Mouse (Mus musculus): ENCODE results near the gene Dlgap1. TPM values are rescaled to one million over a fixed set of nuclear protein-coding genes. Genes with fewer than 3 reads are reported as not detected.

The Dlgap1 gene
- total and polyA plus RNA-seq, 3 experiments = 0.39 to 1.6 (median 0.52) TPM

DNA sequence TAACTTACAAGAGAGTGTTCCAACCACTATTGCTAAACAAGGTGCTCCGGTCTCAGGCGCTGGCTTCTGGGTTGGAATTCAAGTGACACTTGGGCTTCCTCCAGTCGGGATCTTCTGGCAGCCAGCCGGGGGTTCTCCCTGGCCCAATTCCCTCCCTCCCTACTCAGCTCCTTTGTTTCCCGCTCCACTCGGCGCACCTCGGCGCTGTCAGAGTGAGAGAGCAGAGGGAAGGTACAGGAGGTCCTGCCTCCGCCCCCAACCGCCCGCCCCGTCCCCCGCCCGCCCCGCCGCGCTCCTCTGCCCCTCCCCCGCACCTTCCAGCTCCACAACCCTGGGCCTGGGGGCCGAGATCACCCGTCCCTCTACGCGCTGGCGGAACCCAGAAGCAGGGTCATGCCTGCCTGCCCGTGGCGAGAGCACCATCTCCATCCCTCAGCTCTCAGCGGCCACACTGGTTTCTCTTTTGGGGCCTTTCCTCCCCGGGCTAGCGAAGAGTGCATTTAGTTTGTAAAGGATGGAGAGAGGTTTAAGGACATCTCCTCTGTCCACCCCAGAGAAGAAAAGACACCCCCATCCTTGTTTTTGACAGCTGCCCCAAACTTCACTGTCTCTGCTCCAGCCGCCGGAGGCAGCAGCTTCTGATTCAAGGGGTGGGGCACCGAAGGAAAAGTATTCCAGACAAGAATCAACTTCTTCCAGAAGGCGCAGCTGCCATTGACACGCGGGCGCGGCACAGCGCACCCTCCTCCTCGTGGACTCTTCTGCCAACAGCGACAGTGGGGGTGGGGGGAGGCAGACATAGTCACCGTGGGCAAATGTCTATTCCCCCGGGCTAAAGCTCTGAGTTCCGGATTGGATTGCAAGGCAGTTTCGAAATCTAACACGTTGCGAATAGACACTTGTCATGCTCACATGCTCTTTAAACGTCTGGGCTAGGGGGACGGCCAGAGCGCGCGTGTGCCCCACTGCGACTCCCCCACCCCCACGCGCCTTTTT lies 882.4 kb downstream of the Dlgap1 start:
- TF ChIP-seq CTCF (IDR thresholded peaks at IDR 0.05) = peak; percentile 18; the same call in 1 of the 2 replicates
- TF ChIP-seq POLR2A (IDR thresholded peaks at IDR 0.05; ENCODE audit: insufficient read depth, low read depth, low read length) = peak; percentile 77; the same call in 1 of the 2 replicates
- 0 out of 2 replicates have a peak, but pooled peaks have one; percentile 50 for TF ChIP-seq EP300 (IDR thresholded peaks at IDR 0.05; ENCODE audit: insufficient read depth, low read depth, low read length)
- no peaks in the 10 kb centered on the region for H3K27me3 ChIP-seq (ENCODE audit: control insufficient read depth, insufficient read depth, low read length)
- H3K4me3 ChIP-seq = peak overlapping the region; percentile 80
- no peaks in the 10 kb centered on the region for H3K36me3 ChIP-seq (ENCODE audit: control insufficient read depth, insufficient read depth, low read length)
- WGBS = under 1% methylated on average over 45 of the region's 54 CpGs
- intact Hi-C loops (cut with DNase I) = loop anchor here (1.0 to 5.0 kb wide), 4 partner anchors 100 to 331 kb away; partner anchors contain the start of gene Lpin2
- H3K79me2 ChIP-seq (replicated peaks; ENCODE audit: control insufficient read depth, insufficient read depth, low read length) = no peaks in the 10 kb centered on the region
- peak overlapping the region; percentile 96 for H3K27ac ChIP-seq
- peak; percentile 78 to 87 for DNase-seq
- H3K9ac ChIP-seq (ENCODE audit: low read depth, low read length) = peak overlapping the region; percentile 82
- peaks cover 3% of the 10 kb centered on the region for H3K4me1 ChIP-seq (ENCODE audit: control insufficient read depth, insufficient read depth, low read length)

DNA sequence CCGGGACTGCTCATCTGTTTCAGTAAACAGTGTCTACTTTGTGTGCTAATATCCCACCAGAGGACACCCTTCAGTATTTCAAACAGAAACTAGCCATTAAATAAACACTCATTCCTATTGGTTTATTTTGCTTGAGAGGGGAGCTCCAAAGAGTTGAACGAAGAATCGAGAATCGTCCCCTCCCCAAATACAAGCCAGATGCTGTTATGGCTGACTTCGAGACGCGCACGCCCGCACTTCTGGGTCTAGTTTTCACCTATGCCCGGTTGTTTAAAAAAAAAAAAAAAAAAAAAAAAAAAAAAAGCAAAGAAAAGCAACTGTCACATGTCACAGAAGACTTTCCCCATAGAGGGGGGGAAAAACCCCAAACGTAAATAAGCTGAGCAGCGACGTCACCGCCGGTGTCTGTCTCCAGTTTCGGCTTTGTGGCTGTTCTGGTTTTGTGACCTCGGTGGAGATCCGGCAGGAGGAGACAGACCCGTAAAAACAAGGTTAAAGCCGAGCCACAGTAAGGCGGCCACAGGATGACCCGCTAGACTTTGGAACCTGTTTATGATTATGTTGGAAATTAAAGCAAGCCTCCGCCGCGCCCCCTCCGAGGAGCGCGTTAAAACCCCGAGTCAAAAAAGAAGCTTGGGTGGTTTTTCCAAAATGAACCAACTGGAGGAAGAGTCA lies 883.3 kb downstream of the Dlgap1 start:
- peaks cover 2% of the 10 kb centered on the region for H3K4me1 ChIP-seq (ENCODE audit: control insufficient read depth, insufficient read depth, low read length)
- H3K36me3 ChIP-seq (ENCODE audit: control insufficient read depth, insufficient read depth, low read length) = no peaks in the 10 kb centered on the region
- H3K79me2 ChIP-seq (replicated peaks; ENCODE audit: control insufficient read depth, insufficient read depth, low read length) = no peaks in the 10 kb centered on the region
- intact Hi-C loops (cut with DNase I) = loop anchor here (5.0 kb wide), 2 partner anchors 145 to 330 kb away; partner anchors contain the start of gene Lpin2
- H3K27ac ChIP-seq = peak overlapping the region; percentile 96
- H3K4me3 ChIP-seq = peak overlapping the region; percentile 80
- peak overlapping the region; percentile 82 for H3K9ac ChIP-seq (ENCODE audit: low read depth, low read length)
- DNase-seq = peak; percentile 68 to 74
- TF ChIP-seq EP300 (IDR thresholded peaks at IDR 0.05; ENCODE audit: insufficient read depth, low read depth, low read length) = no peak
- TF ChIP-seq POLR2A (IDR thresholded peaks at IDR 0.05; ENCODE audit: insufficient read depth, low read depth, low read length) = no peak
- no peak for TF ChIP-seq CTCF (IDR thresholded peaks at IDR 0.05)
- WGBS = under 1% methylated on average over 29 of the region's 29 CpGs
- H3K27me3 ChIP-seq (ENCODE audit: control insufficient read depth, insufficient read depth, low read length) = no peaks in the 10 kb centered on the region

DNA sequence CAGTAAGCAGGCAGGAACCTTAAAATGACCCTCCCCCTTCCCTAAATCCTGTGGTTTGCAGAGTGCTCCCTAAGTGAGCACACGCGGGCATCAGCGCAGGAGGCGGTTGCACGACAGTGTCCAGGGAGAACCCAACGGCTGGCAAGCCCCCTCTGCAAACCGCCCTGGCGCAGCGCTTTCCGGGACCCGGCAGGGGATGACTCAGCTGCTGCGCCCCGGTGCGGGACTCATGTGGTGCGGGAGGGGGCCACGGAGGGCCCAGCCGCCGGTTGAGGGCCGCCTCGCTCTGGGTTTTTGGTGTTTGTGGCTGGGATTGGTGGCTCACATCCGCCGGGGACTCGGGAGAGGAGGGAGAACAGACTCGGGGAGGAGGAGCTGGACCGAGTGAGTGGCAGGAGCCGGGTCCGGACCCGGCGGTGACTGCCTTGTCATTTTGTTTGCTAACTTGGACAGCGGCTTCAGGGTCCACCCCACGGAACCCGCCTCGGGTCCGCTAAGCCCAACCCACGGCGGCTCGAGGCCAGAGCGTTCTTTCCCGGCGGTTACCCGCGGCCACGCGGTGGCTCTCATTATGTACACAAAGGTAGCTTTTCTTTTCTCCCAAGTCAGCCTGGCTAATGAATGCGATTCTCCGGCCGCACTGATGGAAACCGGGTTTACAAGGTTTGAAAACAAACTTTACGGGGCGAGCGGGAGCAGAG lies 884.0 kb downstream of the Dlgap1 start:
- DNase-seq = peak; percentile 89 to 91
- H3K4me1 ChIP-seq (ENCODE audit: control insufficient read depth, insufficient read depth, low read length) = peaks cover 2% of the 10 kb centered on the region; the same call in 1 of the 2 replicates
- peak overlapping the region; percentile 74 for H3K9ac ChIP-seq (ENCODE audit: low read depth, low read length)
- peak overlapping the region; percentile 96 for H3K27ac ChIP-seq
- intact Hi-C loops (cut with DNase I) = loop anchor here (5.0 kb wide), 2 partner anchors 146 to 329 kb away; partner anchors contain the start of gene Lpin2
- H3K4me3 ChIP-seq = peak overlapping the region; percentile 80
- H3K79me2 ChIP-seq (replicated peaks; ENCODE audit: control insufficient read depth, insufficient read depth, low read length) = no peaks in the 10 kb centered on the region
- no peaks in the 10 kb centered on the region for H3K36me3 ChIP-seq (ENCODE audit: control insufficient read depth, insufficient read depth, low read length)
- no peaks in the 10 kb centered on the region for H3K27me3 ChIP-seq (ENCODE audit: control insufficient read depth, insufficient read depth, low read length)
- under 1% methylated on average over 51 of the region's 51 CpGs for WGBS
- TF ChIP-seq EP300 (IDR thresholded peaks at IDR 0.05; ENCODE audit: insufficient read depth, low read depth, low read length) = peak; percentile 32; the same call in 1 of the 2 replicates
- TF ChIP-seq POLR2A (IDR thresholded peaks at IDR 0.05; ENCODE audit: insufficient read depth, low read depth, low read length) = peak; percentile 73
- TF ChIP-seq CTCF (IDR thresholded peaks at IDR 0.05) = peak; percentile 36

DNA sequence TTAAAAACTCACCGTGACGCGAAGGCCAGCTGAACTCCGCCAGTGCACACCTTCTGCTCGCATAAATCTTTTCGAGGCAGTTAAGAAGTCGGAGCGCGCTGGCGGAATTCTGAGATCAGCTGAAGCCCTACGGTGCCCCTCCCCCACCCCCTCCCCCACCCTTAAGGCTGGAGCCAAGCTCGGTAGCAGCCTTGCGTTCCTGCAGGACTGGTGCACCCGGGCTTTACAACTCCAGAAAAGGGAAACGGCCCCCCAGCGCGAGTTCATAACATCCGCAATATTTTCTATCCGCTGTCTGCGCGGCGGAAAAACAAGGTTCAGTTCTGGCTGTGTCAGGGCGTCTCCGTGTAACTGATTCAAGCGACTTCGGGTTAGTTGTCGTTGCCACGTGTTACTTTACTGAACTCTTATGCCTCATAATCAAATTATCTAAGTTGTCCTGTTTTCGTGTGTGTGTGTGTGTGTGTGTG lies 884.6 kb downstream of the Dlgap1 start, which contains the start of gene Tgif1:
Tgif1 (minus strand) TSS at position 111 of the 470 bp plus-strand sequence.
- DNase-seq = peak; percentile 68 to 72
- Histone ChIP-seq H3K27ac (peak within 1 kb of the TSS; percentile 96), H3K4me1 (ENCODE audit: control insufficient read depth, insufficient read depth, low read length) (peaks cover under 1% of the 10 kb centered on the region; the same call in 1 of the 2 replicates), H3K36me3 (ENCODE audit: control insufficient read depth, insufficient read depth, low read length) (no peaks in the 10 kb centered on the region), H3K79me2 (replicated peaks; ENCODE audit: control insufficient read depth, insufficient read depth, low read length) (no peaks in the 10 kb centered on the region), H3K4me3 (peak within 1 kb of the TSS; percentile 80), H3K9ac (ENCODE audit: low read depth, low read length) (peak within 1 kb of the TSS; percentile 74), H3K27me3 (ENCODE audit: control insufficient read depth, insufficient read depth, low read length) (no peaks in the 10 kb centered on the region)
- 0 out of 2 replicates have a peak, but pooled peaks have one; percentile 14 for TF ChIP-seq EP300 (IDR thresholded peaks at IDR 0.05; ENCODE audit: insufficient read depth, low read depth, low read length)
- no peak for TF ChIP-seq CTCF (IDR thresholded peaks at IDR 0.05)
- intact Hi-C loops (cut with DNase I) = loop anchor here (5.0 kb wide), 2 partner anchors 146 to 329 kb away; partner anchors contain the start of gene Lpin2
- WGBS = 3% methylated on average over 29 of the region's 29 CpGs

DNA sequence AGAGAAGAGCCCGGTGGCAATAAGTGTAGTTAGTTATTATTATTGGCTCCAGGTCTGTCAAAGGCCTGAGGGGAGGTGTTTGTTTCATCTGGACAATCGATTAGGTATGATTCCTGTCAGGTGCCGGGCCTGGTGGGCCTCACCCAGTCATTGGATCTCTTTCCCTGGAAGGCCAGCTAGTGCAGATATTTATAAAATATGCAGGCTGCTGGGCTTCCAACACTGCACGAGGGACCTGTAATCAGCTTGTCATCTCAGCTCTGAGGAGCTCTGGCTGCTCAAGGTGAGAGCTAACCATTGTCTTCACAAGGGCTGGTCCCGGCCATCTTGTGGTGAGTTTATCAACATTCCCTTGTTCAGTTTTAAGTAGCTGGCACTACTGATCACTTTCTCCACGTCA lies 885.1 kb downstream of the Dlgap1 start:
- no peaks in the 10 kb centered on the region for H3K79me2 ChIP-seq (replicated peaks; ENCODE audit: control insufficient read depth, insufficient read depth, low read length)
- H3K27ac ChIP-seq = peak overlapping the region; percentile 50
- H3K9ac ChIP-seq (ENCODE audit: low read depth, low read length) = no peak overlapping the region
- DNase-seq = peak; percentile 11 to 30
- intact Hi-C loops (cut with DNase I) = loop anchor here (5.0 kb wide), 2 partner anchors 147 to 328 kb away; partner anchors contain the start of gene Lpin2
- no peak for TF ChIP-seq POLR2A (IDR thresholded peaks at IDR 0.05; ENCODE audit: insufficient read depth, low read depth, low read length)
- TF ChIP-seq CTCF (IDR thresholded peaks at IDR 0.05) = no peak
- no peak for TF ChIP-seq EP300 (IDR thresholded peaks at IDR 0.05; ENCODE audit: insufficient read depth, low read depth, low read length)
- no peaks in the 10 kb centered on the region for H3K4me1 ChIP-seq (ENCODE audit: control insufficient read depth, insufficient read depth, low read length)
- H3K27me3 ChIP-seq (ENCODE audit: control insufficient read depth, insufficient read depth, low read length) = no peaks in the 10 kb centered on the region
- WGBS = 34% methylated on average over 6 of the region's 6 CpGs
- H3K36me3 ChIP-seq (ENCODE audit: control insufficient read depth, insufficient read depth, low read length) = no peaks in the 10 kb centered on the region
- no peak overlapping the region; the same call in 1 of the 2 replicates for H3K4me3 ChIP-seq

All from heart, adult 2 months (tissue).